Mouse (Mus musculus) megakaryocyte, embryonic 14.5 days (primary cell): ENCODE results near the gene Zbtb16. TPM values are rescaled to one million over a fixed set of nuclear protein-coding genes. Genes with fewer than 3 reads are reported as not detected.

ENCODE experiments used
- H3K27me3 ChIP-seq: replicated peaks from 2 replicates; pipeline ENCODE3; 2012; ENCODE audit warnings: inconsistent platforms
- H3K36me3 ChIP-seq: replicated peaks from 2 replicates; pipeline ENCODE3; 2012; ENCODE audit warnings: low read length, inconsistent platforms, mixed read lengths
- H3K4me1 ChIP-seq: 2 replicates; pipeline ENCODE4 v1.6.1; 2012; ENCODE audit warnings: inconsistent platforms
- H3K4me3 ChIP-seq: replicated peaks from 2 replicates; pipeline ENCODE3; 2012; ENCODE audit warnings: moderate library complexity, mild to moderate bottlenecking, inconsistent platforms
- H3K9me3 ChIP-seq: 2 replicates; pipeline ENCODE4 v1.6.1; 2012; ENCODE audit warnings: inconsistent platforms
- FLI1 ChIP-seq: IDR thresholded peaks from 2 replicates; pipeline ENCODE4 v1.6.1; 2012; ENCODE audit warnings: low read length, inconsistent platforms, mixed read lengths
- GATA1 ChIP-seq: IDR thresholded peaks from 3 replicates; pipeline ENCODE4 v1.6.1; 2012; ENCODE audit warnings: mixed read lengths, low read length, inconsistent platforms, borderline replicate concordance
- polyA plus RNA-seq: library from polyadenylated mRNA; stranded (reverse); fragments of >175 nt; gene quantifications from 2 replicates; pipeline ENCODE4 v1.2.3, GENCODE M21; 2012; ENCODE audit warnings: low replicate concordance; ENCODE audit not compliant: insufficient read depth

The Zbtb16 gene
- polyA plus RNA-seq, 1 experiment, result 1.8 TPM

- H3K9me3 ChIP-seq, result no peaks in the 10 kb centered on the region
- H3K4me1 ChIP-seq, result 0 out of 2 replicates have a peak, but pooled peaks cover 8% of the 10 kb centered on the region
- H3K36me3 ChIP-seq, result no peaks in the 10 kb centered on the region
- no peak within 1 kb of the TSS for H3K4me3 ChIP-seq
- TF ChIP-seq GATA1 (no peak), FLI1 (no peak)
- peaks cover 10% of the 10 kb centered on the region for H3K27me3 ChIP-seq
Observed at GRCm38 (mm10) chr9:48604939-48605598, 231.0 kb downstream of the Zbtb16 start, which contains the start of gene Nnmt. Nnmt (minus strand) TSS chr9:48605153.

Other genes starting within 250 kb of the Zbtb16 start
- not detected in 2 replicates for gene Nnmt, start 231.1 kb downstream of the Zbtb16 start, polyA plus RNA-seq
- gene Htr3a, start 74.9 kb upstream of the Zbtb16 start, polyA plus RNA-seq, result not detected in 2 replicates
- gene Htr3b, start 128.8 kb upstream of the Zbtb16 start, polyA plus RNA-seq, result not detected in 2 replicates
- gene Usp28, start 149.2 kb upstream of the Zbtb16 start, polyA plus RNA-seq, result 0.96 TPM in 1 of 2 replicates, not detected in the other
- 1.1 TPM in 1 of 2 replicates, not detected in the other for gene Zw10, start 219.4 kb upstream of the Zbtb16 start, polyA plus RNA-seq
- not detected in 2 replicates for gene Tmprss5, start 245.0 kb upstream of the Zbtb16 start, polyA plus RNA-seq